Mouse (Mus musculus): ENCODE measurements around the gene Espn. TPM values are rescaled to one million over a fixed set of nuclear protein-coding genes. Genes with fewer than 3 reads are reported as not detected.

The Espn gene
- 0.88 and 1.5 TPM in 2 replicates for polyA plus RNA-seq (2015; fragmentation: Nextera tagmentation; extraction: Ambion mirVana)

DNA sequence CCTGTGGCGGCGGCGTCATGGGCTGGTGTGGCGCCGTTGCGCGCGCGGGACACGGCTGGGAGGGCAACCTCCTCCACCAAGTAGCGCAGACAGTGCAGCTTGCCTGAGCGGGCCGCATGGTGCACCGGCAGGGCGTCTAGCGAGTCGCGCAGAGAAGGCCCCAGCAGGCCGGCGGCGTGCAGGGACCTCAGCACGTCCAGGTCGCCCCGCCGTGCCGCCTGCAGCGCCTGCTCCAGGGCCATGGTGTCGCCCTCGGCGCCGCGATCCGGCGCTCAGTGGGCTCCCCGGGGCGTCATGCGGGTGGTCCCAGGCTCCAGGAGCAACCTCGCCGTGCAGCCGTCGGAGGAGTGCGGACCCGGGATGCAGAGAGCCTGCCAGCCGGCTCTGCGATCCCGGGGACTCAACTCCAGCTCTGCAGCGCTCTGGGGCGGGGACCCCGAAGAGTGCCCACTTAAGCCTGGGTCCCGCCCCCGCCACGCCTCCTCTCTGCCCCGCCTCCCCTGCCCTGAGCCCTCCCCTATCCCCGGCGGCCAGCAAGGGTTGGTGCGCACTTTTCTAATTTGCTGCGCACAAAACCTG is at the start of gene Espn:
Espn (minus strand) TSS at position 406 of the 579 bp plus-strand sequence.
- Histone ChIP-seq H3K4me1 (peaks cover 17% of the 10 kb centered on the region), H3K9ac (peak within 1 kb of the TSS; percentile 60), H3K4me3 (peak within 1 kb of the TSS; percentile 46), H3K36me3 (no peaks in the 10 kb centered on the region), H3K27me3 (peaks cover 88% of the 10 kb centered on the region), H3K9me3 (no peaks in the 10 kb centered on the region), H3K4me2 (replicated peaks) (peak within 1 kb of the TSS; percentile 73), H3K27ac (no peak within 1 kb of the TSS)
- ATAC-seq (ENCODE audit: low FRiP score, low read depth): peak; percentile 74; the same call in 1 of the 2 replicates
- under 1% methylated on average over 56 of the region's 57 CpGs for WGBS

DNA sequence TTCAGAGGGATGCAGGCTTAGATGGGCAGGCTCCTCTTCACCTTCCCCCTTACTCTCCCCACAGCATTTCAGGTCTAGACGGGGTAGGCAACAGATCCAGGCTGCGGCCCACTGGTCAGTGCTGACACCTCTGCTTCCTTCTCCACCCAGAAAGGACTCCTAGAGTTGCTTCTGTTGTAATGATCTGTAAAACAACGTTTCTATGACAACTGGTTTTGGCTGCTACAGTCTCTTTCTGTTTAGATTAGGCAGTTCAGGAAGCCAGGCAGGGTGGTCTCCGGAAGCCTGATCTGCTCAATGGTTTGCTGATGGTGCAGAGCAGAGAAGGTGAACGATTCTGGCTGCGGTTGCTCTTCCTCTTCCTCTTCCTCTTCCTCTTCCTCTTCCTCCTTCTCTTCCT is 49.3 kb upstream of the Espn start:
- no peak for ATAC-seq (ENCODE audit: low FRiP score, low read depth)
- Histone ChIP-seq H3K4me2 (replicated peaks) (no peak overlapping the region), H3K4me1 (peaks cover 23% of the 10 kb centered on the region), H3K36me3 (no peaks in the 10 kb centered on the region), H3K9me3 (no peaks in the 10 kb centered on the region), H3K9ac (no peak overlapping the region), H3K27ac (no peak overlapping the region), H3K27me3 (no peaks in the 10 kb centered on the region), H3K4me3 (no peak overlapping the region)
- WGBS: 75% methylated on average over 6 of the region's 6 CpGs

DNA sequence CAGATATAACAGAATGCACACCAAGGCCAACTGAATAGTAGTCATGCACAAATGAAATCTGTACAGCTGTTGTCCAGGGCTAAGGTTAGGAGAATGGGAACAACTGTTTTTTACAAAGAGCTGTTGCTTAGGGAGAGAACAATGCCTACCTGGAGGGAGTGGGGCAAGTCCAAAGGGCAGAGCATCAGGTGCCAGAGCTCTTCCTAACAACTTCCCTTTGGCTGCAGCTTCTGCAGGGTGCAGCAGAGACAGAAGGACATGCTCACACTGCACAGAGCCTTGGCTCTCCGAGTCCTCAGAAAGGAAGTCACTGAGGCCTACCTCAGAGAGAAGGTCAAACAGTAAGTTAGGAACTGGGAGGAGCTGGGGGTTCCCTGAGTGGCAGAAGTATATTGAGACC is 47.4 kb upstream of the Espn start:
- Histone ChIP-seq H3K36me3 (no peaks in the 10 kb centered on the region), H3K4me1 (peaks cover 13% of the 10 kb centered on the region), H3K27ac (no peak overlapping the region), H3K27me3 (no peaks in the 10 kb centered on the region), H3K9ac (no peak overlapping the region), H3K4me3 (no peak overlapping the region), H3K4me2 (replicated peaks) (no peak overlapping the region), H3K9me3 (no peaks in the 10 kb centered on the region)
- no peak for ATAC-seq (ENCODE audit: low FRiP score, low read depth)
- WGBS: 79% methylated on average over 1 of the region's 1 CpGs

DNA sequence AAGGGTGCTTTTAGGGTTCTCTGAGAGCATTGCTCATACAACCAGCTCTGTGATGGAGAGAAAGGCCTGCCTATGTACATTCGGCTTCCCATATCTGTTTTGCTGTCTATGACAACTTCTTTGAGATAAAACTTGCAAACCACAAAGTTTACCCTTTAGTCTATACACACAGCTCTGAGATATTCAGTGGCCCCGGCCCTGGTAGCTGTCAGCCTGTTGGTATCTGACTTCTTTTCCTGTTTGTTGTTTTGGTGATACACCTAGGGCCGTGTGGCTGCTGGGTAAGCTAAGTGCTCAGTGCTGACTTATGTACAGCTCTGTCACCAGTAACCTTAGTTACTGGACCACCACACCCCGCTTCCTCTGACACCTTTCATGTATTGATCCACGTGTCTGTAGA is 45.4 kb upstream of the Espn start:
- no peak overlapping the region for H3K27ac ChIP-seq
- no peaks in the 10 kb centered on the region for H3K9me3 ChIP-seq
- H3K4me2 ChIP-seq (replicated peaks): no peak overlapping the region
- WGBS: 77% methylated on average over 5 of the region's 5 CpGs
- no peak overlapping the region for H3K4me3 ChIP-seq
- peaks cover 10% of the 10 kb centered on the region for H3K4me1 ChIP-seq
- ATAC-seq (ENCODE audit: low FRiP score, low read depth): no peak
- no peak overlapping the region for H3K9ac ChIP-seq
- no peaks in the 10 kb centered on the region for H3K36me3 ChIP-seq
- no peaks in the 10 kb centered on the region for H3K27me3 ChIP-seq

DNA sequence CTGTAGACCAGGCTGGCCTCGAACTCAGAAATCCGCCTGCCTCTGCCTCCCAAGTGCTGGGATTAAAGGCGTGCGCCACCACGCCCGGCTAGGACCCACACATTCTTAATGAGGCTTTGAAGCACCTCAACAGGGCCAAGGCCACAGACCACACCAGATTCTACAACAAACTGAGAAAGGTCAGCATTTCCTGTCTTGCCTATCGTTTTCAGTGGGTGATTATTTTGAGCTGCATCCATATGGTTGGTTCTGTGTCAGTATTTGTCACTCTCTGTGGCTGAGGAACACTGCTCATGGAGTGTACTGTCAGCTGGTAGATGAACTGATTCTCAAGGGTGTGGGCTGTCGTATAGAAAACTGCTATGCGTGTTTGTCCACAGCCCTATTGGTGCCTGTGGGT is 44.1 kb upstream of the Espn start:
- Histone ChIP-seq H3K27me3 (no peaks in the 10 kb centered on the region), H3K4me3 (no peak overlapping the region), H3K27ac (no peak overlapping the region), H3K4me2 (replicated peaks) (no peak overlapping the region), H3K9ac (no peak overlapping the region), H3K4me1 (0 out of 2 replicates have a peak, but pooled peaks cover 5% of the 10 kb centered on the region), H3K36me3 (no peaks in the 10 kb centered on the region), H3K9me3 (no peaks in the 10 kb centered on the region)
- ATAC-seq (ENCODE audit: low FRiP score, low read depth): no peak
- 91% methylated on average over 8 of the region's 9 CpGs for WGBS

DNA sequence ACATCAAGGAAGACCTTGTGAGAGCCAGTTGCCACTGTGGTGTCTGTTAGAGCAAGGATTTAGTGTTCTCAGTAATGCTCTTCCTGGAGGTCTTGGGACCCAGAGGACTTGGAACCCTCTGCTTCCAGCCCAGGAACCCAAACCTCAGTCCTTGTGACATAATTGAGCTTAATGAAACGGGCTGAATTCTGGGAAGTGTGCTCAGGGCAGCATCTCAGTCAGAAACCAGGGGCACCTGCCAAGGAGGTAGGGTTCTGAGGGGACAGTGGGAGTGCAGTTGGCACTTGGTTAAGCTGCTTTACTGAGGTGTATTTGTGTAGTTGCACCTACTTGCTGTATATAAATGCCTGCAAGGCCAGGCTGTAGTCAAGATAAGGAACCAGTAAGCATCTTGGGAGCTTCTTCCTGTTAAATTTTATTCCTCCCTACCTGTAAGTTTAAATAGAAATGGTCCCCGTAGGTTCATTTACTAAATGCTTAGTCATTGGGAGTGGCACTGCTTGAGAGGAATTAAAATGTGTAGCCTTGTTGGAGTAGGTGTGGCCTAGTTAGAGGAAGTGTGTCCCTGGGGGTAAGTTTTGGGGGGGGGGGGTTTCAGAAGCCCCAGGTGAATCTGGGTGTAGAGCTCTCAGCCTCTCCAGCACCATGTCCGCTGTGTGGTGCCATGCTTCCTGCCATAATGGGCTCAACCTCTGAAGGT is 42.5 kb upstream of the Espn start:
- 81% methylated on average over 3 of the region's 3 CpGs for WGBS
- no peak overlapping the region for H3K27ac ChIP-seq
- no peaks in the 10 kb centered on the region for H3K9me3 ChIP-seq
- H3K4me3 ChIP-seq: no peak overlapping the region
- no peak for ATAC-seq (ENCODE audit: low FRiP score, low read depth)
- peaks cover 18% of the 10 kb centered on the region; the same call in 1 of the 2 replicates for H3K4me1 ChIP-seq
- no peaks in the 10 kb centered on the region for H3K36me3 ChIP-seq
- H3K9ac ChIP-seq: no peak overlapping the region
- H3K27me3 ChIP-seq: no peaks in the 10 kb centered on the region
- H3K4me2 ChIP-seq (replicated peaks): no peak overlapping the region

DNA sequence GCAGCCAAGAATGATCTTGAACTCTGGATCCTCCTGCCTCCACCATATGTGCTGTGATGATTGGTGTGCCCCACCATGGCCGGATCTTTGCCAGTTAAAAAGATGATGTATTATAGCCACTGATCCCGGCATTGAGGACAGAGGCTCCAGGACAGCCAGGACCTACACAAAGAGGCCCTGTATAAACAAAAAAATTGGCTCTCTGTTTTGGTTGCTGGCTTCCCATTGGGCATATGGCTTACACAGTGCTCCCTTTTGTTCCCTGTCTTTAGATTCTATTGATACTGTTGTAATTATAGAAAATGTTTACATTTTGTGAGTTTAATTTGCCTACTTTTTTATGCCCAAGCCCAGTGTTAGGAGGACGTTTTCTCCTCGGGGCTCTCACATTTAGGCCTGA is 40.4 kb upstream of the Espn start:
- Histone ChIP-seq H3K27me3 (no peaks in the 10 kb centered on the region), H3K27ac (no peak overlapping the region; the same call in 1 of the 2 replicates), H3K4me2 (replicated peaks) (no peak overlapping the region), H3K4me3 (no peak overlapping the region), H3K36me3 (no peaks in the 10 kb centered on the region), H3K9me3 (no peaks in the 10 kb centered on the region), H3K9ac (no peak overlapping the region), H3K4me1 (peaks cover 18% of the 10 kb centered on the region; the same call in 1 of the 2 replicates)
- no peak for ATAC-seq (ENCODE audit: low FRiP score, low read depth)
- WGBS: 52% methylated on average over 4 of the region's 4 CpGs

DNA sequence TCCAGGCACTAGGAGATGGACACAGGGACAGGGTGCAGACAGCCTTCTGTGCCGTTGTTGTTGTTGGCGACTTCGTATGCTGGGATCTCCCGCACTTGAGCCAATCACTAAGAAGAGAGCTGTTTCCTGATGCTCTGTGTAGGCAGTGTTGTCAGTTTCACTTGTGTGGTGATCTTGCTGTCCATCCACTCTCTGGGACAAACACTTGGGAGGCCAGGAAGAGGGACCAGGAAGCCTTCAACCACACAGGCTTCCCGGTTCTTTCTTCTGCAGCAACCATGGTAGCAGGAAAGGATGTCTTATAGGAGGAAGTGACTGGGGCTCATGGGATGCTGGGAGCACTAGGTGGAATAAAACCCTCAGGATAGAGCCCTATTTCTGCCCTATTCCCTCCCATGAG is 38.5 kb upstream of the Espn start:
- Histone ChIP-seq H3K27me3 (no peaks in the 10 kb centered on the region), H3K27ac (no peak overlapping the region), H3K9ac (no peak overlapping the region), H3K4me3 (no peak overlapping the region), H3K9me3 (no peaks in the 10 kb centered on the region), H3K4me2 (replicated peaks) (no peak overlapping the region), H3K36me3 (no peaks in the 10 kb centered on the region), H3K4me1 (peaks cover 34% of the 10 kb centered on the region)
- ATAC-seq (ENCODE audit: low FRiP score, low read depth): no peak
- WGBS: 74% methylated on average over 5 of the region's 5 CpGs

DNA sequence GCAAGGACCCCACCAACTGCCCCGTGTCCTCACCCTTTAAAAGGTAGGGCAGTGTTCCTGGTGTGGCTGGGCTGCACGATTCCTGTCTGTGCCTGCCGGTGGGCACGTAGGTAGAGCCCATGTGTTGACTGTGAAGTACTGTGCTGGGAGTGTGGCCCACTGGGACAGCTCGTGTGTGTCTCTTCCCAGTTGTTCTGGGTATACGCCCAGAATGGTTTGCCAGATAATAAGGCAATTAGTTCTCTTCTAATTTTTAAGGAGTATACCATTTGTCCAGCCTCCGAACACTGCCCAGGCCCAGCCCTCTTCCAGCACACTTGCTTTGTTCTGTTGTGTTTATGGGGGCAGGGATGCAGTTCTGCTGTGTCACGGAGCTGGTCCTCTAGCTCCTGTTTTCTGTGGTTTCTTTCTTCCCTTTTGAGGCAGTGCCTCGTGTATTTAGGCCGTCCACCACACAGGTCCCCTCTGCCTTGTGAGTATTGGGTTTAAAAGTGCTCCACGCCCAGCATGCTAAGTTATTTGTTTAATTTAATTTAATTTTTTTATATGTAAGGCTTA is 38.0 kb upstream of the Espn start:
- H3K9ac ChIP-seq: no peak overlapping the region
- H3K4me3 ChIP-seq: no peak overlapping the region
- H3K4me2 ChIP-seq (replicated peaks): no peak overlapping the region
- H3K27ac ChIP-seq: no peak overlapping the region
- no peaks in the 10 kb centered on the region for H3K27me3 ChIP-seq
- H3K9me3 ChIP-seq: no peaks in the 10 kb centered on the region
- peaks cover 39% of the 10 kb centered on the region for H3K4me1 ChIP-seq
- 65% methylated on average over 11 of the region's 11 CpGs for WGBS
- no peak for ATAC-seq (ENCODE audit: low FRiP score, low read depth)
- H3K36me3 ChIP-seq: no peaks in the 10 kb centered on the region

DNA sequence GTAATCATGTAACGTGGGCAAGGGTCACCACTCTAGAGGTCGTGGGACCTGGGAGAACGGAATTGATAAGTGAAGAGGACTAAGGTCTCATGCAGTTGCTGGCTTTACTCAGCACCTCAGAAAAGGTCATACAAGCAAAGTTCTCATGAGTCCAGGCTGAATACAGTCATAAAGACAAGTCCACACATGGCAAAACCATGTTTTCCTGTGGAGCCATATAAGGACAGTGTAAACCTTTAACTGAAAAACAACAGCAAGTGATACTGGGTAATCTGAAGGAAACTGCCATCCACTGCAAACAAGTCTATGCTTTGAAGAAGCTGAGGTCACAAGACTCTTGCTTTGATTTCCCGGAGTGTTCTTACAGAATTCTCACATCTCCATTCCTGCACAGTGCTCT is 37.5 kb upstream of the Espn start:
- no peaks in the 10 kb centered on the region for H3K9me3 ChIP-seq
- no peak overlapping the region for H3K9ac ChIP-seq
- no peak overlapping the region for H3K4me3 ChIP-seq
- no peak overlapping the region for H3K4me2 ChIP-seq (replicated peaks)
- H3K4me1 ChIP-seq: peaks cover 44% of the 10 kb centered on the region
- H3K27ac ChIP-seq: no peak overlapping the region
- ATAC-seq (ENCODE audit: low FRiP score, low read depth): no peak
- no peaks in the 10 kb centered on the region for H3K36me3 ChIP-seq
- no peaks in the 10 kb centered on the region for H3K27me3 ChIP-seq
- 83% methylated on average over 4 of the region's 4 CpGs for WGBS

DNA sequence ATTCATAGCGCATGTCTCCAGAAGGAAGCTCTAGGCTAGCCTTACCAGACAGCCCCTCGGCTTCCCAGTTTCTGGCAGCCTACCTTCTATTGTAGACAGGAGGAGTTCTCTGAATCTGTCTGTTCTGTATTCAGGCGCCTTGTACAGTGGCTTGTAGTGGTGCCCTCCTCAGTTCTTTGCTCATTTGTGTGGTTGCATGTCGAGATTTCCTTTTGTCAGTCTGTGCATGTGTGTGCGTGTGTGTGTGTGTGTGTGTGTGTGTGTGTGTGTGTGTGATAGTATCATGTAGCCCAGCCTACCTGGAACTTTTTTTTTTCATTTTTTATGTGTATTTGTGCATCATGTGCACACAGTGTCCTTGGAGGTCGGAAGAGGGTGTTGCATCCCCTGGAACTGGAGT is 36.9 kb upstream of the Espn start:
- no peak overlapping the region for H3K9ac ChIP-seq
- no peak overlapping the region for H3K4me3 ChIP-seq
- H3K9me3 ChIP-seq: no peaks in the 10 kb centered on the region
- no peaks in the 10 kb centered on the region for H3K36me3 ChIP-seq
- H3K27me3 ChIP-seq: no peaks in the 10 kb centered on the region
- H3K4me1 ChIP-seq: peaks cover 47% of the 10 kb centered on the region
- no peak for ATAC-seq (ENCODE audit: low FRiP score, low read depth)
- 90% methylated on average over 6 of the region's 6 CpGs for WGBS
- H3K4me2 ChIP-seq (replicated peaks): no peak overlapping the region
- no peak overlapping the region for H3K27ac ChIP-seq

DNA sequence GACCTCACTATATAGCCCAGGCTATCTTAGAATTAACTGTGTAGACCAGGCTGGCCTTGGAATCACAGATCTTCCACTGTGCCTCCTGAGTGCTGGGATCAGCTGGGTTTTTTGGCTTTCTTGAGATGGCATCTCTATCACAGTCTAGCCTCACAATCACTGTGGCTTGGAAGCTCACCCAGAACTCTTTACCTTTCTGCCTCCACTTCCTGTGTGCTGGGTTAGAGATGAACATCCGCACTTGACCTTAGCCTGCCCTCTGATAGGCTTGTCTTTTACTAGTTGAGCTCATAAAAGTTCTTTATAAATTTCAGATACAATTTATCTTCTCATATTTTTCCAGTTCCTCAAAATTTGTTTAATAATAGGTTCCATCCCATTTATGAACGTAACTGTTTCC is 36.5 kb upstream of the Espn start:
- peaks cover 47% of the 10 kb centered on the region for H3K4me1 ChIP-seq
- no peaks in the 10 kb centered on the region for H3K36me3 ChIP-seq
- no peaks in the 10 kb centered on the region for H3K9me3 ChIP-seq
- ATAC-seq (ENCODE audit: low FRiP score, low read depth): no peak
- no peaks in the 10 kb centered on the region for H3K27me3 ChIP-seq
- no peak overlapping the region for H3K9ac ChIP-seq
- 90% methylated on average over 2 of the region's 2 CpGs for WGBS
- no peak overlapping the region for H3K4me2 ChIP-seq (replicated peaks)
- no peak overlapping the region for H3K4me3 ChIP-seq
- no peak overlapping the region for H3K27ac ChIP-seq
